Mouse (Mus musculus) liver, embryonic 14.5 days (tissue): Measurements from ENCODE around the gene Dennd1c. TPM values are rescaled to one million over a fixed set of nuclear protein-coding genes. Genes with fewer than 3 reads are reported as not detected.

Source experiments
- ATAC-seq: fragments of 200-750 bp; cut with Nextera tagmentation; 2 replicates; pipeline ENCODE4 v1.8.0; 2017; ENCODE audit warnings: moderate number of reproducible peaks, mild to moderate bottlenecking, moderate library complexity; ENCODE audit not compliant: insufficient read depth
- DNase-seq, 3 experiments: peaks; one replicate each; pipeline ENCODE4 v3.0.0-alpha.2; 2012 to 2013; ENCODE audit warnings: low read depth in 3 of 3, low spot score in 3 of 3
- H3K27ac ChIP-seq: fragments of 300-500 bp; sonication (generic); 2 replicates; pipeline ENCODE4 v1.5.1; 2014; ENCODE audit warnings: moderate library complexity, mild to moderate bottlenecking, control low read depth, inconsistent platforms
- H3K27me3 ChIP-seq: fragments of 300-500 bp; sonication (generic); 2 replicates; pipeline ENCODE4 v1.6.1; 2014; ENCODE audit warnings: mild to moderate bottlenecking, low read length, moderate library complexity; ENCODE audit not compliant: control insufficient read depth, insufficient read depth
- H3K36me3 ChIP-seq: fragments of 300-500 bp; sonication (generic); replicated peaks from 2 replicates; pipeline ENCODE4 v1.6.1; 2014; ENCODE audit warnings: low read depth; ENCODE audit not compliant: control insufficient read depth, insufficient read depth
- H3K4me1 ChIP-seq, 2 experiments: fragments of 200-500 bp in 1 of 2; fragments of 300-500 bp in 1 of 2; sonication (generic) in 1 of 2; replicated peaks; 2 replicates each; pipeline ENCODE4 v1.6.1; 2012 to 2014; ENCODE audit warnings: antibody characterized with exemption in 1 of 2, inconsistent platforms in 1 of 2, low read length in 1 of 2; ENCODE audit not compliant: control insufficient read depth in 2 of 2, insufficient read depth in 2 of 2
- H3K4me2 ChIP-seq: fragments of 300-500 bp; sonication (generic); 2 replicates; pipeline ENCODE4 v1.6.1; 2014; ENCODE audit warnings: low read depth, mild to moderate bottlenecking, control low read depth, moderate library complexity
- H3K4me3 ChIP-seq, 2 experiments: fragments of 200-500 bp in 1 of 2; fragments of 300-500 bp in 1 of 2; sonication (generic) in 1 of 2; 2 replicates each; pipeline ENCODE4 v1.5.1; 2012 to 2014; ENCODE audit warnings: low read depth in 2 of 2, low read length in 2 of 2, mild to moderate bottlenecking in 2 of 2, control low read depth in 1 of 2, inconsistent platforms in 1 of 2, moderate library complexity in 1 of 2; ENCODE audit not compliant: insufficient read depth in 1 of 2
- H3K9ac ChIP-seq: fragments of 300-500 bp; sonication (generic); replicated peaks from 2 replicates; pipeline ENCODE4 v1.6.1; 2014; ENCODE audit warnings: mild to moderate bottlenecking, control low read depth, moderate library complexity
- H3K9me3 ChIP-seq: fragments of 300-500 bp; sonication (generic); 2 replicates; pipeline ENCODE4 v1.6.1; 2016; ENCODE audit warnings: low read length, mixed read lengths; ENCODE audit not compliant: control insufficient read depth
- CTCF ChIP-seq: IDR thresholded peaks from 2 replicates; pipeline ENCODE4 v1.5.1; 2016; ENCODE audit warnings: antibody characterized with exemption, low read depth, control low read depth
- EP300 ChIP-seq: IDR thresholded peaks from 2 replicates; pipeline ENCODE4 v1.6.1; 2016; ENCODE audit warnings: antibody characterized with exemption, low read depth
- WGBS: fragments of 180-500 bp; shearing (Covaris S2); extraction: QIAGEN DNeasy Blood & Tissue Kit; methylation state at CpG from one replicate; pipeline ENCODE4 v1.1.7; 2014; ENCODE audit not compliant: insufficient replicate concordance; 5-methylcytosine and 5-hydroxymethylcytosine counted together
- polyA plus RNA-seq, 2 experiments: library from polyadenylated mRNA; depleted of rRNA in 1 of 2; stranded (reverse) in 1 of 2; unstranded in 1 of 2; fragments of >200 nt; fragmentation: Nextera tagmentation in 1 of 2; extraction: Ambion mirVana in 1 of 2; gene quantifications; 2 replicates each; pipeline versions ENCODE4 v1.2.1 to v1.2.3; 2012 to 2014

Gene Dennd1c
- polyA plus RNA-seq, 2 experiments = 0.89 to 1.5 TPM

DNA sequence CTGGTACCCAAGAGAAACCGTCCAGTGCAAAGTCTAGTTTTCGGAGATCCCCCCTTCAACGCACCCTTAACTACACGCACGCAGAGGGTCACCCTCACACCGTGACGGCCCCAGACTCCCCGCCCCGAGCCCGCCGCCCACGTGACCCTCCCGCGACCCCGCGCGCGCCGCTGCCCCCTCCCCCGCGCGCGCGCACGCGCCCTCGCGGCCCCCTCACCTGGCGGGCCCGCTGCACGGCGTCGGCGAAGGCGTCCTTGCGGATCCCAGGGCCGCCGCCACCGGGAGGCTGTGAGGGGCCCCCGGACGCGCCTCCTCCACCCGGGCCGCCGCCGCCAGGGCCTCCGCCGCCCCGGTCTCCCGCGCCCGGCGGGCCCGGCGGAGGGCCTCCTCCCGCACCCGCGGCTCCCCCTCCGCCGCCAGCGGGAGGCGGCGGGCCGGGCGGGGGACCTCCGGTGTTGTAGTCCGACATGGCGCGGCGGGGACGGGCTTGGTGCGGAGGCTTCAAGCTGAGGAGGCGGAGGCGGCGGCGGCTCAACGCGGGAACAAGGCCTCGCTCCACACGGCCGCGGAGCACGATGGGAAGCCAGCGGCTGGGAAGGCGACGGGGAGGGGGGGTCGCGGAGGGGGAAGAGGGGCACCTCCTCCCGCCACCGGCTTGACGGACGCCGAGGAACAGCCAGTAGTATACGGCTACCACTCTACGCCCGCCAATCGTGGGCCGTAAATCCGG lies 47.2 kb downstream of the Dennd1c start, which contains the start of gene Khsrp:
Gene Khsrp (minus strand): TSS at position 592 of the 730 bp plus-strand sequence.
- H3K9me3 ChIP-seq = no peaks in the 10 kb centered on the region
- peak within 1 kb of the TSS; percentile 90 to 97 for H3K4me3 ChIP-seq
- H3K9ac ChIP-seq = peak within 1 kb of the TSS; percentile 86
- DNase-seq (no peak), ATAC-seq (no peak)
- peaks cover 28% of the 10 kb centered on the region for H3K36me3 ChIP-seq
- WGBS = under 1% methylated on average over 97 of the region's 99 CpGs
- H3K4me2 ChIP-seq = peak within 1 kb of the TSS; percentile 98
- peak within 1 kb of the TSS; percentile 88 for H3K27ac ChIP-seq
- H3K4me1 ChIP-seq = peaks cover 23 to 29% of the 10 kb centered on the region in 2 experiments
- TF ChIP-seq CTCF (no peak), EP300 (no peak)
- no peaks in the 10 kb centered on the region for H3K27me3 ChIP-seq

DNA sequence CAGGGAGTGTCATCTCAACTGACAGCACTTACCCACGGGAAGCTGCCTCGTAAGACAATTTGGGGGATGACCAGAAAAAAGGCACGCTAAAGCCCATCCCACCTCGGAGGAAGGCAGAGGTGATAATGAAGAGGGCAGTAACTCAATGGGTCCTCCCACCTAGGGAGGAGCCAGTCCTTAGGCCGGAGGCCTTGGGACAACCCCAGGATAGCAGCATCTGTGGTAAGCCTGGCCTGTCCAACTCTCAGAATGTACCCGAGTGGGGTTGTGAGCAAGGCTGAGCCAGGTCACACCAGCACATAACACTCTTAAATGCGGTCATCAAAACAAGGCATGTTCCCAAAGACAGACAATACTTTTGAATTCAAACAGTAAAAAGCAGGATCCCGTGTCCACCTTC lies 48.6 kb downstream of the Dennd1c start:
- DNase-seq (peak; percentile 63 to 68 (median 66)), ATAC-seq (no peak)
- peak overlapping the region; percentile 98 for H3K4me2 ChIP-seq
- H3K9me3 ChIP-seq = no peaks in the 10 kb centered on the region
- peaks cover 23 to 29% of the 10 kb centered on the region in 2 experiments for H3K4me1 ChIP-seq
- WGBS = 15% methylated on average over 8 of the region's 8 CpGs
- no peaks in the 10 kb centered on the region for H3K27me3 ChIP-seq
- peak overlapping the region; percentile 90 to 97 for H3K4me3 ChIP-seq
- H3K9ac ChIP-seq = peak overlapping the region; percentile 86
- peak overlapping the region; percentile 28 for H3K27ac ChIP-seq
- no peak for TF ChIP-seq CTCF
- no peak for TF ChIP-seq EP300
- peaks cover 42% of the 10 kb centered on the region for H3K36me3 ChIP-seq

DNA sequence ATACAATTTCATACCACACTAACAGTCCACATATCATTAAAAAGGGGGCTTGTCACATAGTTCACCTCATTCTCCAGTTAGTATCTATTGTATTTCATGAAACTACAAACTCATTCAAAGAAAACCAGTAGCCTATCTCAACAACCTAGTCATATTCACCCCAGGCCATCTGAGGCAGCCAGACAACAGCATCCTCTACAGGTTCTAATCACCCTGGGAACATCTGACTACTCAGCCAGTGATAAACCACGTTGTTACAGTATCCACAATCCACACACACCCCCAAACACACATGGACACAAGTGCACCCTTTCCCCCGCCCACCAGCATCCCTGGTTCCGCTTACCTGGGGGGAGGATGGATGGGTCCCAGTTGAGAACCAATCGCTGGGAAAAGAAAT lies 50.8 kb downstream of the Dennd1c start:
- TF ChIP-seq EP300 (peak; percentile 57), CTCF (no peak)
- Histone ChIP-seq H3K4me3 (no peak overlapping the region), H3K36me3 (peaks cover 65% of the 10 kb centered on the region), H3K27me3 (no peaks in the 10 kb centered on the region), H3K4me2 (no peak overlapping the region), H3K9ac (no peak overlapping the region), H3K4me1 (peaks cover 22 to 26% of the 10 kb centered on the region in 2 experiments), H3K9me3 (no peaks in the 10 kb centered on the region), H3K27ac (no peak overlapping the region)
- WGBS = 59% methylated on average over 4 of the region's 4 CpGs
- no peak for DNase-seq
- ATAC-seq = no peak

- no peaks in the 10 kb centered on the region for H3K27me3 ChIP-seq
- DNase-seq = no peak
- no peak for TF ChIP-seq CTCF
- TF ChIP-seq EP300 = no peak
- H3K4me3 ChIP-seq = no peak overlapping the region
- H3K4me2 ChIP-seq = no peak overlapping the region
- WGBS = 30% methylated on average over 5 of the region's 5 CpGs
- H3K9ac ChIP-seq = no peak overlapping the region
- H3K4me1 ChIP-seq = peaks cover 13 to 23% of the 10 kb centered on the region in 2 experiments
- ATAC-seq = peak; percentile 40; the same call in 1 of the 2 replicates
- H3K9me3 ChIP-seq = no peaks in the 10 kb centered on the region
- H3K27ac ChIP-seq = peak overlapping the region; percentile 80
- peaks cover 44% of the 10 kb centered on the region for H3K36me3 ChIP-seq
Observed at GRCm38 (mm10) chr17:57020960-57021359, 57.4 kb downstream of the Dennd1c start.

DNA sequence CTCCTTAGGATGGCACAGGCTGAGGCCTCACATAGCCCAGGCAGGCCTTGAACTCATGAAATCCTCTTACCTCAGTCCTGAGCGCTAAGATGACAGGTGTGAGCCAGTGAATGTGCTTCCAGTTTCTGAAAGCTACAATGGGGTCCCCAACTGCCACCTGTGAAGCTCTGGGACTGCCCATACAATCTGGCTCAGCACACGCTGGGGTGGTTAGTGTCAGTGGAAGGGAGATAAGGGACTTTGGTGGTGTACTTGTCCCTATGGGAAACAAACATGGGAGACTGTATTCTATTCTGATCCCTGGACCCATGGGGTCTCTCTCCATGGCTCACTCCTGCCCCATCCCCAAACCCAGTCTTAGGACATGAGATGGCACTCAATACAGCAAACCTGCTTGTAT lies 58.6 kb downstream of the Dennd1c start:
- DNase-seq = peak in 2 of 3 experiments; percentile 65 to 66
- Histone ChIP-seq H3K4me2 (peak overlapping the region; percentile 23), H3K36me3 (peaks cover 31% of the 10 kb centered on the region), H3K9ac (peak overlapping the region; percentile 43), H3K4me3 (no peak overlapping the region), H3K9me3 (no peaks in the 10 kb centered on the region), H3K4me1 (peaks cover 13 to 23% of the 10 kb centered on the region in 2 experiments), H3K27ac (peak overlapping the region; percentile 80), H3K27me3 (no peaks in the 10 kb centered on the region)
- 18% methylated on average over 2 of the region's 2 CpGs for WGBS
- TF ChIP-seq EP300 (peak; percentile 91), CTCF (no peak)
- peak; percentile 82 for ATAC-seq

Other genes with a start within 250 kb of the Dennd1c start
- 10.7 and 12.6 TPM in 2 replicates for gene Rfx2, start 247.5 kb downstream of the Dennd1c start, polyA plus RNA-seq (2012; rRNA removed)
- gene Rfx2, start 247.5 kb downstream of the Dennd1c start, polyA plus RNA-seq (2014; fragmentation: Nextera tagmentation; extraction: Ambion mirVana) = 6.8 and 8.5 TPM in 2 replicates
- gene Acsbg2, start 204.1 kb downstream of the Dennd1c start, polyA plus RNA-seq (2012; rRNA removed) = not detected in 2 replicates
- not detected in 2 replicates for gene Acsbg2, start 204.1 kb downstream of the Dennd1c start, polyA plus RNA-seq (2014; fragmentation: Nextera tagmentation; extraction: Ambion mirVana)
- 0.02 TPM in 1 of 2 replicates, not detected in the other for gene 1700061G19Rik, start 203.0 kb downstream of the Dennd1c start, polyA plus RNA-seq (2012; rRNA removed)
- 0.05 TPM in 1 of 2 replicates, not detected in the other for gene 1700061G19Rik, start 203.0 kb downstream of the Dennd1c start, polyA plus RNA-seq (2014; fragmentation: Nextera tagmentation; extraction: Ambion mirVana)
- gene Mllt1, start 143.1 kb downstream of the Dennd1c start, polyA plus RNA-seq (2012; rRNA removed) = 12.0 and 13.7 TPM in 2 replicates
- gene Mllt1, start 143.1 kb downstream of the Dennd1c start, polyA plus RNA-seq (2014; fragmentation: Nextera tagmentation; extraction: Ambion mirVana) = 3.7 and 4.8 TPM in 2 replicates
- not detected in 2 replicates for gene Acer1, start 96.4 kb downstream of the Dennd1c start, polyA plus RNA-seq (2012; rRNA removed)
- gene Acer1, start 96.4 kb downstream of the Dennd1c start, polyA plus RNA-seq (2014; fragmentation: Nextera tagmentation; extraction: Ambion mirVana) = not detected in 2 replicates
- gene Clpp, start 88.2 kb downstream of the Dennd1c start, polyA plus RNA-seq (2012; rRNA removed) = 63.9 and 71.2 TPM in 2 replicates
- 79.3 and 81.0 TPM in 2 replicates for gene Clpp, start 88.2 kb downstream of the Dennd1c start, polyA plus RNA-seq (2014; fragmentation: Nextera tagmentation; extraction: Ambion mirVana)
- gene Alkbh7, start 81.2 kb downstream of the Dennd1c start, polyA plus RNA-seq (2012; rRNA removed) = 12.0 and 12.1 TPM in 2 replicates
- 15.4 and 19.4 TPM in 2 replicates for gene Alkbh7, start 81.2 kb downstream of the Dennd1c start, polyA plus RNA-seq (2014; fragmentation: Nextera tagmentation; extraction: Ambion mirVana)
- gene Pspn, start 78.5 kb downstream of the Dennd1c start, polyA plus RNA-seq (2012; rRNA removed) = not detected in 2 replicates
- not detected in 2 replicates for gene Pspn, start 78.5 kb downstream of the Dennd1c start, polyA plus RNA-seq (2014; fragmentation: Nextera tagmentation; extraction: Ambion mirVana)
- gene Gtf2f1, start 67.2 kb downstream of the Dennd1c start, polyA plus RNA-seq (2012; rRNA removed) = 31.6 and 56.5 TPM in 2 replicates
- 47.3 and 51.3 TPM in 2 replicates for gene Gtf2f1, start 67.2 kb downstream of the Dennd1c start, polyA plus RNA-seq (2014; fragmentation: Nextera tagmentation; extraction: Ambion mirVana)
- not detected in 2 replicates for gene Gm17949, start 67.0 kb downstream of the Dennd1c start, polyA plus RNA-seq (2012; rRNA removed)
- gene Gm17949, start 67.0 kb downstream of the Dennd1c start, polyA plus RNA-seq (2014; fragmentation: Nextera tagmentation; extraction: Ambion mirVana) = 0.15 TPM in 1 of 2 replicates, not detected in the other
- gene Khsrp, start 47.0 kb downstream of the Dennd1c start, polyA plus RNA-seq (2012; rRNA removed) = 33.6 and 35.6 TPM in 2 replicates
- gene Khsrp, start 47.0 kb downstream of the Dennd1c start, polyA plus RNA-seq (2014; fragmentation: Nextera tagmentation; extraction: Ambion mirVana) = 24.1 and 28.1 TPM in 2 replicates
- not detected in 2 replicates for gene Slc25a41, start 36.9 kb downstream of the Dennd1c start, polyA plus RNA-seq (2012; rRNA removed)
- gene Slc25a41, start 36.9 kb downstream of the Dennd1c start, polyA plus RNA-seq (2014; fragmentation: Nextera tagmentation; extraction: Ambion mirVana) = not detected in 2 replicates
- 4.4 and 5.5 TPM in 2 replicates for gene Crb3, start 19.4 kb downstream of the Dennd1c start, polyA plus RNA-seq (2012; rRNA removed)
- gene Crb3, start 19.4 kb downstream of the Dennd1c start, polyA plus RNA-seq (2014; fragmentation: Nextera tagmentation; extraction: Ambion mirVana) = 6.1 and 6.5 TPM in 2 replicates
- 8.8 and 11.1 TPM in 2 replicates for gene Slc25a23, start 18.7 kb downstream of the Dennd1c start, polyA plus RNA-seq (2012; rRNA removed)
- gene Slc25a23, start 18.7 kb downstream of the Dennd1c start, polyA plus RNA-seq (2014; fragmentation: Nextera tagmentation; extraction: Ambion mirVana) = 4.7 and 5.1 TPM in 2 replicates
- 0.22 and 0.34 TPM in 2 replicates for gene Tubb4a, start 9.3 kb upstream of the Dennd1c start, polyA plus RNA-seq (2012; rRNA removed)
- 0.14 and 0.28 TPM in 2 replicates for gene Tubb4a, start 9.3 kb upstream of the Dennd1c start, polyA plus RNA-seq (2014; fragmentation: Nextera tagmentation; extraction: Ambion mirVana)
- gene Tnfsf9, start 26.8 kb upstream of the Dennd1c start, polyA plus RNA-seq (2012; rRNA removed) = 0.46 and 0.50 TPM in 2 replicates
- gene Tnfsf9, start 26.8 kb upstream of the Dennd1c start, polyA plus RNA-seq (2014; fragmentation: Nextera tagmentation; extraction: Ambion mirVana) = 0.22 and 0.49 TPM in 2 replicates
- not detected in 2 replicates for gene Cd70, start 71.3 kb upstream of the Dennd1c start, polyA plus RNA-seq (2012; rRNA removed)
- not detected in 2 replicates for gene Cd70, start 71.3 kb upstream of the Dennd1c start, polyA plus RNA-seq (2014; fragmentation: Nextera tagmentation; extraction: Ambion mirVana)
- 1.5 and 1.9 TPM in 2 replicates for gene Tnfsf14, start 115.7 kb upstream of the Dennd1c start, polyA plus RNA-seq (2012; rRNA removed)
- gene Tnfsf14, start 115.7 kb upstream of the Dennd1c start, polyA plus RNA-seq (2014; fragmentation: Nextera tagmentation; extraction: Ambion mirVana) = 0.51 and 0.75 TPM in 2 replicates
- gene C3, start 149.6 kb upstream of the Dennd1c start, polyA plus RNA-seq (2012; rRNA removed) = 207 and 240 TPM in 2 replicates
- 200 and 205 TPM in 2 replicates for gene C3, start 149.6 kb upstream of the Dennd1c start, polyA plus RNA-seq (2014; fragmentation: Nextera tagmentation; extraction: Ambion mirVana)
- gene Gpr108, start 169.9 kb upstream of the Dennd1c start, polyA plus RNA-seq (2012; rRNA removed) = 7.6 and 8.5 TPM in 2 replicates
- 12.0 and 12.8 TPM in 2 replicates for gene Gpr108, start 169.9 kb upstream of the Dennd1c start, polyA plus RNA-seq (2014; fragmentation: Nextera tagmentation; extraction: Ambion mirVana)
- 4.4 and 6.6 TPM in 2 replicates for gene Trip10, start 170.9 kb upstream of the Dennd1c start, polyA plus RNA-seq (2012; rRNA removed)
- gene Trip10, start 170.9 kb upstream of the Dennd1c start, polyA plus RNA-seq (2014; fragmentation: Nextera tagmentation; extraction: Ambion mirVana) = 5.5 and 6.0 TPM in 2 replicates
- 4.6 and 6.9 TPM in 2 replicates for gene Vav1, start 200.6 kb upstream of the Dennd1c start, polyA plus RNA-seq (2012; rRNA removed)
- 10.7 and 11.0 TPM in 2 replicates for gene Vav1, start 200.6 kb upstream of the Dennd1c start, polyA plus RNA-seq (2014; fragmentation: Nextera tagmentation; extraction: Ambion mirVana)